Mouse (Mus musculus): Measurements from ENCODE around the gene Farsb.
A peak's percentile ranks its signal among the peaks of the same experiment; 100 is the strongest.

Farsb gene

DNA sequence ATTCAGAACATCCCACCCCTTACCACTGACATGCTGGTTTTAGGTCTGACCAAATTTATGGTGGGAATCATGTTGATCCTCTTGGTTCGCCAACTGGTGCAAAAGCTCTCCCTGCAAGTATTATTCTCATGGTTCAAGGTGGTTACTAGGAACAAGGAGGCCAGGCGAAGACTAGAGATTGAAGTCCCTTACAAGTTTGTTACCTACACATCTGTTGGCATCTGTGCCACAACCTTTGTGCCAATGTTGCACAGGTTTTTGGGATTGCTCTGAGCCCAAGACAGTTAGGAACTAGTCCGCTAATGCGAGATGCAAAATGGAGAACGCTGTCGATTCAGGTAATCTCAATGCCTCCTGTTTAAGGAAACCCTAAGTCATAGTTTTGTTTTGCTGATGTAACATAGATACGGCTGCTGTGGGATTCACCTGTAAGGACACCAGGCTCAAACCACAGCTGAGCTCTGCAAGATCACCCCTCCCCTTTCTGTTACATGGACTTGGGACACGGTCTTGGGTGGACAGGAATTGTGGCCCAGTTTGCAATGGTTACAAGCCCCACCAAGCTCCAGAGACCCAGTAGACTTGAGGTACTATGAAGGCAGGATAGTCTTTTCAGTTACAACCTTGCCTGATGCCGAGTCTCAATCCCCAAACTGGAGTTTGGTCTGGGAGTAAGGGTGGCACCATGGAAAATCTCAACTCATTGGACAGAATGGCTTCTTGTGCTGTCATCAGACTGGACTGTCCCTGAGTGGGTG is 71.4 kb downstream of the Farsb start:
- DNase-seq, result no peak

- DNase-seq, result no peak
These were observed 74.3 kb downstream of the Farsb start for GRCm38 (mm10) chr1:78414421-78414820.

GRCm38 (mm10) chr1:78412668-78413067 is 76.0 kb downstream of the Farsb start:
- no peak for DNase-seq

DNA sequence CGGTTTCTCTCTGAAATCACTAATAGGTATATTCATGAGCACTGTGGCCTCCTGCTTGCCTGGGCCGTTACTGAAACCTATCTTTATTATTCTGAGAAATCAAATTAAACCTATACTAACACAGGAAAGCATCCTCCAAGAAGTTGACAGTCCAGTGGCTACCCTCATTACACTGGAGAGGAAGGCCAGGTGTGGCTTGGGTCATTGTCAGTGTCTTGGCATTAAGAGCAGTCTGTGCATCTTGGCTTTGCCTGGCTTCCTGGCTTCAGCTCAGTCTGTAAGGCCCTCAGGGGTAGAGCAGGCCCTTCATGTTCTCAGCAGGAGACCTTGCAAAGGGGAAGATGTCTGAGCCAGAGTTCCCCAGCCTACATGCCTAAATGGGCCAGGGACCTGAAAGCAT is 79.3 kb downstream of the Farsb start:
- no peak for DNase-seq

- no peak for DNase-seq
These were observed 87.3 kb downstream of the Farsb start for GRCm38 (mm10) chr1:78401413-78401812.

DNA sequence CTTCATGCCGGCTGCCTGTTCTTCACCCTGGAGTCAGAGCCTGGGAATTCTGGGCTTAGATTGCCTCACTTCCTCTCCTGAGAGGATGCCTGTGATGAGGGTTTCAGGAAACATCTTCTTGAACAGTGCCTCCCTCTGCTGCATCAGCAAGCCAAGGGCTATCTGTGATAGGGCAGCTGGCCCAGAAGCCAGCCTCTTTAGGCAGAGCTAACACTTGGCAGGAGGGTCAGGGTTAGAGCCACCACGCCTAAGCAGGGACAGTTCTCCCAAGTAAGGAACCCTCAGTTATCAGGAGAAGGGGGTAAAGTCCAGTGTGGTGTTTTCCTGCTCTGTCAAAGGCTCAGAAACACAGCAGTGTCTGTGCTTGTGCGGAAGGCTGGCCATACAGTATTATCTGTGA is 88.9 kb downstream of the Farsb start:
- DNase-seq, result no peak

DNA sequence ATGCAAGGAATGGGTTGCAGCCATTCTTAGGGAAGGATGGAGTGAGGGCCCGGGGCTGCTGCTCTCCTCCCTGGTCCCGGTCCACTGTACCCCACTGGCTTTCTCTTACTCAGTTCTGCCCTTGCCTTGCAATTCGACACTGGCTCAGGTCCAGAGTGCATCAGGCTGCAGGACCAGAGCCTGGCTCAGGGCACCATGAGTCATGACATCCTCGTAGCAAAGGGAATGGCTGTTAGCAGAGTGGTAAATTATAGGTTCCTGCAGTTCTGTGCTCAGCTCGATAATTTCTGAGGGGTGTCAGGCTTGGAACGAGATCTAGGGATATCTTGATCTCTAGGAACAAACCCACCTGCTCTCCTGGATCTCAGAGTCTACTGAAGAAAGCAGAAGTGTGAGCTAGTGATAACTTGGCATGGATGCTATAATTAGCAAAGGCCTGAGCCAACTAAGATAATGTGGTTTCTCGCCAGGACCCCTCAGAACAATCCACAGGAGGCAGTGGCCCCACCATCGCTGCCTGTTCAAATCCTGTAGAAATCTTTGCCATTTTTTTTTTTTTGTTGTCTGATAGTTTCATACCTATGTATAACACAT is 92.3 kb downstream of the Farsb start:
- peak; percentile 73 for DNase-seq

DNA sequence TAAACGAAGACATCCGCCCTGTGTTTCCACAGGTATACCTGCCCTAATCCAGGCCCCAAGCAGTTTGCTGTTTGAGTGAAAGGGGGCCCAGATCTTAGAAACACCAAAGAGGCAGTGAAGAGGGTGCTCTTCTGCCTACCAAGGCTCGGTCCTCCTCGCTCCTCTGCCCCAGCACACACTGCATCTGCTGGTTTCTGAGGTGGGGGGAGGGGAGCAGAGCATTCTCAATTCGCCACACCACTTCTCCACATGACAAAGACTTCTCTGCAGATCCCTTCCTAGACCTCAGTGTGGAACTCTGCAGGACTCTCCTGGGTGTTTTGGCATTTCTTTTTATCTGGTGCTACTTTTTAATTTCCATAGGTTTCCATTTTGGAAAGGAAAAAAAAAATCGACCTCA is 93.0 kb downstream of the Farsb start:
- DNase-seq, result no peak

DNA sequence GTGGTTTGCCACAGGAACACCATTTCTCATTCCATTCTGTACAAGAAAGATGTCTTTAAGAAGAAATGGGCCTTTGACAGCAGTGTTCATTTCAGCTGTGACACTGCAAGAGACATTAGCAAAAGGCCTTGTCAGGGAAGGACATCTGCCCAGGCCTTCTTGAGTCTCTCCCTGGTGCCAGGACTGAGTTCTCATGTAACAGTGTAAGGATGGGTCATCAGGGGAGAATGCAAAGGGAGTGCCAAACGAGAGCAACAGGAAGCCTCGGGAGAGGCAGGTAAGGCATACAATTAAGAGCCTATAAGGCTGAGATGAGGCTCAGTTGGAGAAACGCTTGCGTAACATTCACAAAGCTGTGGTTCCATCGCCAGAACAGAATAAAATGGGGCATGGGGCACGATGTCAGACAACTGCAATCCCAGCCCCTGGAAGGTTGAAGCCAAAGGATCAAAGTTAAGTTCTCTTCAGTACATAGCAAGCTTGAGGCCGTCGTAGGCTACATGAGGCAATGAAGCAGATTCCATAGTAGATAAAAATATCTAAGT is 93.4 kb downstream of the Farsb start:
- no peak for DNase-seq

- DNase-seq, result no peak
These were observed 99.8 kb downstream of the Farsb start for GRCm38 (mm10) chr1:78388848-78389247.

GRCm38 (mm10) chr1:78387854-78388253 is 100.8 kb downstream of the Farsb start:
- no peak for DNase-seq

DNA sequence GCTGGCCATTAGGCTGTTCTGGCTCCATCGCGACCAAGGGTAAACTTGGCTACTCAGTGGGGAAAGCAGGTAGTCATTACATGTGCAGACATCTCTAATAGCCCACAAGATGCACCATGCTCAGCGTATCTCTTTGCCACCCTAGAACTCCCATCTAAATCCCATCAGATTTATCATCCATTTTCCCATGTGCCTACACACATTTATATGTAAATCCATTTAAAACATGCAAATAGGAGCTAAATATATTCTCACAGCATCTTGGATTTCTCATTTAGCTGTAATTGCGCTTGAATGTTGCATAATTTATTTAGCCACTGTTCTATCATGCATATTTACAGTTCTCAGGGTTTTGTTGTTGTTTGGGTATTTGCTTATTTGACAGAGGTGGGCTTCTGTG is 107.7 kb downstream of the Farsb start:
- no peak for DNase-seq

DNA sequence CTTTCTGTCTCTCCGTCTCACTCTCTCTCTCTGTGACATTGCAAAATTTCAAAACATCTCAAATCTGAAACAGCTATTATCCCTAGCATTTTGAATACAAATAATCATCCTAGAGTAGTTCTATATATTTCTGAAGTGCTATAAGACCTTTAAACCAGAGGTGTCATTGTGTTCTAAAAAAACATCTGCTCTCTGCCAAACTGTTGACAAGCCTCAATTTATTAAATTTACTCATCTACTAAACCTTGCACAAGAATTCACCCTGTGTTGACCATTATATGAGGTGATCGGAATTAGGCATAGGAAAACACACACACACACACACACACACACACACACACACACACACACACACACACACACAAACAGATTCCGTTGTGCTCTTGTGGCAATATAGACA is 113.6 kb downstream of the Farsb start:
- DNase-seq, result no peak

DNA sequence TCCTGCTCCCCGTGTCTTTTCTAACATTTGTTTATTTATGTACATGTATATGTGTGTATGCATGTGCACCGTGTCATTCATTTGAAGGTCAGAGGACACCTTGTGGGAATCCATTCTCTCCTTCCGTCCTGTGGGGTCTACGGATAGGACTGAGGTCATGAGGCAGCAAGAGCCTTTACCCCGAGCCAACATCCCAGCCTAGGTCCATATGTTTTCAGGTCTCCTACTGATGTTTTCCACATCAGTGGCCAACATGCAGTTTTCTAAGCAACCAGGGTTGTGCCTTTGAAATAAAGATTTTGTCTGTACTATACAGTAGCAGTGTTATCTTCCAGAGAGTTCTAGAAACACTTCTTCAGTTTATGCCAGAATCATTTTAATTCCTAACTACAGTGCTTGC is 114.9 kb downstream of the Farsb start:
- no peak for DNase-seq

- no peak for DNase-seq
These were observed 116.4 kb downstream of the Farsb start for GRCm38 (mm10) chr1:78372316-78372715.

- DNase-seq, result peak; percentile 92
These were observed 117.0 kb downstream of the Farsb start for GRCm38 (mm10) chr1:78371569-78372236.

DNA sequence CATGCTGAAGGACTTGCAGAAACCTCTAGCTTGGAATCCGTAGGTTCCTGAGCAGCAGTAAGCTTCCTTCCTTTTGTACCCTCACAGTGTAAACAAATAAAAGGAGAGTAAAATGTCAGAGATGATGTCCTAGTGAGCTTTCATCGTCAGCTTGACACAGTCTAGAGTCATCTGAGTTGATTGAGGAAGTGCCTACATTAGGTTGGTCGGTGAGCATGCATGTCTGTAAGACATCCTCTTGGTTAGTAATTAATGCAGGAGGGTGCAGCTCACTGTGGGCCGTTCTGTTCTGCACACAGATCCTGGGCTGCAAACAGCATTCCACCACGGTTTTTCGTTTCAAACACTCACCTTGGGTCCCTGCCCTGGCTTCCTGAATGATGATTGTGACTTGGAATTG is 118.6 kb downstream of the Farsb start:
- no peak for DNase-seq

All from cerebellum, adult 11-12 months (tissue).